Comparison of ENCODE assay signal across 13 mouse cellular contexts in the genomic region with DNA sequence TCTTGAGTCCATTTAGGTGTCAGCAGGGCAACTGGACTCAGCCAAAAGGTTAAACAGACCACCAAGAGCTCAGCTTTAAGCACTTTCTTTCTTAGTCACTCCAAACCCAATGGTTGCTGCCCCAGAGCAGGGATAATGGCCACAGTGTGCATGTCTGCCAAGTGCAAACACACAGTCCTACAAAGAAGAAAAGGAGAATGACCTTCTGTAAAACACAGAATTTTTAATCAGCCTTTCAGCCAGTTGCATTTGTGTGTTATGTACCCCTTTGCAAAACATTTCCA.
A peak's percentile ranks its signal among the peaks of the same experiment; 100 is the strongest.
DNase-seq lines count a peak whose midpoint lies in the region; ATAC-seq and TF ChIP-seq lines count a peak whose summit lies in the region.
"Had no signal": no experiment of that assay in that cellular context is flagged by ENCODE, and none has a peak within 500 bp of the region (broad histone marks: within the 10 kb centered on the region; RNA-seq: fewer than 3 reads in every experiment).

No protein-coding gene starts in this region.

- H3K9ac ChIP-seq in ES-E14 (ENCODE audit: insufficient read depth, low read depth, low read length, poor library complexity, severe bottlenecking), result no peak overlapping the region
- H3K9ac ChIP-seq in embryonic facial prominence, embryonic 13.5 days, result no peak overlapping the region
- H3K9ac ChIP-seq: heart, embryonic 12.5 days; liver, embryonic 14.5 days had no signal

- H3K36me3 ChIP-seq in ES-E14 (ENCODE audit: control insufficient read depth, insufficient read depth, low read length, poor library complexity, severe bottlenecking), result no peaks in the 10 kb centered on the region
- no peaks in the 10 kb centered on the region for H3K36me3 ChIP-seq in embryonic facial prominence, embryonic 13.5 days
- H3K36me3 ChIP-seq: heart, embryonic 12.5 days had no signal

- H3K9me3 ChIP-seq in ES-E14 (ENCODE audit: control insufficient read depth, insufficient read depth, low read depth, low read length), result no peaks in the 10 kb centered on the region
- H3K9me3 ChIP-seq in embryonic facial prominence, embryonic 13.5 days, result no peaks in the 10 kb centered on the region
- H3K9me3 ChIP-seq: heart, embryonic 12.5 days; megakaryocyte, embryonic 14.5 days had no signal

- ATAC-seq in embryonic facial prominence, embryonic 13.5 days (ENCODE audit: insufficient number of reproducible peaks, insufficient read depth, low FRiP score, low TSS enrichment, low read depth), result no peak
- ATAC-seq in megakaryocyte-erythroid progenitor cell, adult 5-6 weeks (replicated peaks; ENCODE audit: low FRiP score, low TSS enrichment, poor library complexity, severe bottlenecking), result no peak
- ATAC-seq: inflammation-experienced regulatory T-cells, adult 6 months had no signal

- DNase-seq in layer of hippocampus, adult 11-12 months (ENCODE audit: low spot score), result peak; percentile 11
- DNase-seq in layer of hippocampus, adult 9-10 months (ENCODE audit: low spot score), result no peak
- DNase-seq in ES-E14 (ENCODE audit: low read depth, low spot score), result no peak
- DNase-seq in layer of hippocampus, adult 9-11 months, result peak; percentile 18
- no peak for DNase-seq in cerebellum, adult 2 months
- DNase-seq in lung, postnatal 25 days (ENCODE audit: low spot score), result no peak
- DNase-seq: kidney, postnatal 10 days had no signal

- H3K4me3 ChIP-seq in ES-E14 (ENCODE audit: insufficient read depth in 1 of 2, low read depth in 1 of 2, low read length in 2 of 2, poor library complexity in 1 of 2, severe bottlenecking in 1 of 2), result no peak overlapping the region
- no peak overlapping the region for H3K4me3 ChIP-seq in embryonic facial prominence, embryonic 13.5 days
- no peak overlapping the region for H3K4me3 ChIP-seq in cerebellum, adult 2 months (replicated peaks; ENCODE audit: insufficient read depth, low read depth, low read length)
- H3K4me3 ChIP-seq: heart, embryonic 12.5 days; megakaryocyte, embryonic 14.5 days had no signal

- peak overlapping the region; percentile 71 for H3K27ac ChIP-seq in ES-E14 (ENCODE audit: insufficient read depth, low read depth, low read length, poor library complexity, severe bottlenecking)
- no peak overlapping the region for H3K27ac ChIP-seq in embryonic facial prominence, embryonic 13.5 days
- no peak overlapping the region for H3K27ac ChIP-seq in cerebellum, adult 2 months (ENCODE audit: insufficient read depth, low read length)
- H3K27ac ChIP-seq: liver, embryonic 14.5 days had no signal

- peak overlapping the region; percentile 44 for H3K4me2 ChIP-seq in embryonic facial prominence, embryonic 13.5 days
- H3K4me2 ChIP-seq: heart, embryonic 12.5 days had no signal

- H3K27me3 ChIP-seq in embryonic facial prominence, embryonic 13.5 days, result no peaks in the 10 kb centered on the region
- H3K27me3 ChIP-seq in cerebellum, adult 2 months (ENCODE audit: control insufficient read depth, insufficient read depth, low read length), result no peaks in the 10 kb centered on the region
- H3K27me3 ChIP-seq: heart, embryonic 12.5 days had no signal

- in situ Hi-C loops in ES-E14 (cut with MboI; ENCODE audit: low sequenced_read_pairs in 2 of 2, unreplicated experiment in 2 of 2), result no loop called here

- TF ChIP-seq POLR2A in cerebellum, adult 2 months (IDR thresholded peaks at IDR 0.05; ENCODE audit: borderline replicate concordance, insufficient read depth, low read length), result no peak

- no peak for TF ChIP-seq CTCF in cerebellum, adult 2 months (IDR thresholded peaks at IDR 0.05; ENCODE audit: borderline replicate concordance, insufficient read depth, low read depth, low read length)

- peaks cover 21 to 25% of the 10 kb centered on the region in 2 experiments for H3K4me1 ChIP-seq in ES-E14 (ENCODE audit: control insufficient read depth in 2 of 2, insufficient read depth in 2 of 2, low read length in 2 of 2, poor library complexity in 1 of 2)
- H3K4me1 ChIP-seq in embryonic facial prominence, embryonic 13.5 days, result peaks cover 14% of the 10 kb centered on the region
- H3K4me1 ChIP-seq in cerebellum, adult 2 months (ENCODE audit: control insufficient read depth, insufficient read depth, low read length), result no peaks in the 10 kb centered on the region
- H3K4me1 ChIP-seq: heart, embryonic 12.5 days had no signal

TF ChIP-seq in ES-E14, 5 proteins besides CTCF, POLR2A, EP300 and RAD21:
- TF ChIP-seq ZC3H11A (IDR thresholded peaks at IDR 0.05; ENCODE audit: borderline replicate concordance, low read depth, low read length) (no peak), ZNF384 (IDR thresholded peaks at IDR 0.05; ENCODE audit: low read depth, low read length) (no peak), CHD2 (IDR thresholded peaks at IDR 0.05; ENCODE audit: low read depth, low read length) (no peak)

Comparison
In these comparisons a context has a peak if more than half of its experiments do, and no peak if none do; other contexts are left out.
1. DNase-seq: peak in layer of hippocampus, adult 11-12 months (single experiment) and layer of hippocampus, adult 9-11 months (single experiment); none in layer of hippocampus, adult 9-10 months (single experiment), ES-E14 (single experiment), cerebellum, adult 2 months (0 of 2) and lung, postnatal 25 days (single experiment).